Mouse (Mus musculus): ENCODE data around the gene Cdk2. TPM values are rescaled to one million over a fixed set of nuclear protein-coding genes. Genes with fewer than 3 reads are reported as not detected.
"Not testable (repeated sequence)": the region's sequence is repeated elsewhere in the genome, so short reads cannot be mapped to it uniquely, and the experiment has no call there.

The Cdk2 gene
- polyA plus RNA-seq, 1 experiment from 2014 or later = 151 TPM

- no peaks in the 10 kb centered on the region for H3K9me3 ChIP-seq (ENCODE audit: control insufficient read depth, low read length)
- under 1% methylated on average over 29 of the region's 37 CpGs for WGBS
- peaks cover 8% of the 10 kb centered on the region for H3K4me1 ChIP-seq (ENCODE audit: control insufficient read depth, insufficient read depth, low read length)
- H3K36me3 ChIP-seq (ENCODE audit: control insufficient read depth, insufficient read depth, low read length) = no peaks in the 10 kb centered on the region
- no peak overlapping the region for H3K27ac ChIP-seq (replicated peaks; ENCODE audit: low read depth, low read length)
- DNase-seq (ENCODE audit: low spot score) (peak; percentile 70), ATAC-seq (ENCODE audit: insufficient number of reproducible peaks, low FRiP score, low TSS enrichment, low read depth) (no peak)
- peak overlapping the region; percentile 71 for H3K4me2 ChIP-seq (ENCODE audit: low read depth, severe bottlenecking)
- H3K27me3 ChIP-seq (ENCODE audit: control insufficient read depth, insufficient read depth, low read length) = peaks cover 15% of the 10 kb centered on the region
- H3K4me3 ChIP-seq (ENCODE audit: low read depth, low read length) = peak overlapping the region; percentile 54
- peak overlapping the region; percentile 75 for H3K9ac ChIP-seq (ENCODE audit: low read length)
Observed at GRCm38 (mm10) chr10:128743791-128744191, 39.0 kb upstream of the Cdk2 start.

DNA sequence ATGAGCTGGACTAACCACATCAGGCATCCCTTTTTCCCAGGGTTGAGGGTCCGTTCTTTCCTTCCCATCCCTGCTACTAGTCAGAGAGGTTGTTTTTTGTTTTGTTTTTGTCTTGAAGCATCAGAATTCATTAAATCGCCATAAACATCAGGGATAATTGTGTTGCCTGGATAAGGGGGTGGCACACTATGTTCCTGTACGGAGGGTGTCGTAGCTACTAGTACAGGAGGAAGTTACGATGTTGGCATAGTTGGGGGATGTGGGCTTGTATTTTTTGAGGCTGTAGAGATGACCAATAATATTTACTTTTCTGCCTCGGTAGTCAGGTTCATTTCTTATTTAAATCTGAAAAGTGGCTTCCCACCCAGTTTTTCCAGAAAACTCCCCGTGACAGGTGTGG lies 38.4 kb upstream of the Cdk2 start:
- H3K36me3 ChIP-seq (ENCODE audit: control insufficient read depth, insufficient read depth, low read length) = no peaks in the 10 kb centered on the region
- H3K4me3 ChIP-seq (ENCODE audit: low read depth, low read length) = peak overlapping the region; percentile 54
- H3K27ac ChIP-seq (replicated peaks; ENCODE audit: low read depth, low read length) = no peak overlapping the region
- ATAC-seq (ENCODE audit: insufficient number of reproducible peaks, low FRiP score, low TSS enrichment, low read depth) (no peak), DNase-seq (ENCODE audit: low spot score) (no peak)
- no peaks in the 10 kb centered on the region for H3K9me3 ChIP-seq (ENCODE audit: control insufficient read depth, low read length)
- peaks cover 8% of the 10 kb centered on the region for H3K4me1 ChIP-seq (ENCODE audit: control insufficient read depth, insufficient read depth, low read length)
- H3K9ac ChIP-seq (ENCODE audit: low read length) = peak overlapping the region; percentile 75
- 6% methylated on average over 7 of the region's 7 CpGs for whole genome bisulfite sequencing
- peaks cover 15% of the 10 kb centered on the region for H3K27me3 ChIP-seq (ENCODE audit: control insufficient read depth, insufficient read depth, low read length)
- H3K4me2 ChIP-seq (ENCODE audit: low read depth, severe bottlenecking) = peak overlapping the region; percentile 71

GRCm38 (mm10) chr10:128742616-128743015 lies 37.8 kb upstream of the Cdk2 start:
- DNase-seq (ENCODE audit: low spot score) (no peak), ATAC-seq (ENCODE audit: insufficient number of reproducible peaks, low FRiP score, low TSS enrichment, low read depth) (no peak)
- H3K9ac ChIP-seq (ENCODE audit: low read length) = no peak overlapping the region
- peaks cover 8% of the 10 kb centered on the region for H3K4me1 ChIP-seq (ENCODE audit: control insufficient read depth, insufficient read depth, low read length)
- H3K27ac ChIP-seq (replicated peaks; ENCODE audit: low read depth, low read length) = no peak overlapping the region
- no peaks in the 10 kb centered on the region for H3K36me3 ChIP-seq (ENCODE audit: control insufficient read depth, insufficient read depth, low read length)
- H3K4me3 ChIP-seq (ENCODE audit: low read depth, low read length) = no peak overlapping the region
- 31% methylated on average over 4 of the region's 4 CpGs for WGBS
- peaks cover 15% of the 10 kb centered on the region for H3K27me3 ChIP-seq (ENCODE audit: control insufficient read depth, insufficient read depth, low read length)
- peak overlapping the region; percentile 71; the same call in 1 of the 2 replicates for H3K4me2 ChIP-seq (ENCODE audit: low read depth, severe bottlenecking)
- no peaks in the 10 kb centered on the region for H3K9me3 ChIP-seq (ENCODE audit: control insufficient read depth, low read length)

DNA sequence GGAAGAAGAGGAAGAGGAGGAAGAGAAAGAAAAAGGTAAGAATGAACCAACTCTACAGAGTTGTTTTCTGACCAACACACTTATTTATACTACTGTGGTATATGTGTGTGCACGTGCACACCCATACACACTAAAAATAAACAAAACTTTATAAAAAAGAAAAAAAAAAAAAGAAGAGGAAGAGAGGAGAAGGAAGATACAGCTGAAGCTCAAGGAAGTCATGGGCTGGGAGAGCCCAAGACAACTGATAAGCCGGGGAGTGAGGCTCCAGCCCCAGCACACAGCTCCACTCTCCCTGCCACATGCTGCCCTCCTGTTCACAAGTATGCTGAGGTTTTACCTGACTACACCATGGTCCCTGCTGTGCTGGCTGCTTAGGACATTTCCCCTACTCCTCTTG lies 35.5 kb upstream of the Cdk2 start:
- no peaks in the 10 kb centered on the region for H3K36me3 ChIP-seq (ENCODE audit: control insufficient read depth, insufficient read depth, low read length)
- ATAC-seq (ENCODE audit: insufficient number of reproducible peaks, low FRiP score, low TSS enrichment, low read depth) (no peak), DNase-seq (ENCODE audit: low spot score) (no peak)
- no peaks in the 10 kb centered on the region for H3K9me3 ChIP-seq (ENCODE audit: control insufficient read depth, low read length)
- H3K9ac ChIP-seq (ENCODE audit: low read length) = no peak overlapping the region
- peaks cover 15% of the 10 kb centered on the region for H3K27me3 ChIP-seq (ENCODE audit: control insufficient read depth, insufficient read depth, low read length)
- peaks cover 8% of the 10 kb centered on the region for H3K4me1 ChIP-seq (ENCODE audit: control insufficient read depth, insufficient read depth, low read length)
- H3K27ac ChIP-seq (replicated peaks; ENCODE audit: low read depth, low read length) = no peak overlapping the region
- H3K4me3 ChIP-seq (ENCODE audit: low read depth, low read length) = no peak overlapping the region
- WGBS = 79% methylated on average over 2 of the region's 2 CpGs
- H3K4me2 ChIP-seq (ENCODE audit: low read depth, severe bottlenecking) = no peak overlapping the region

DNA sequence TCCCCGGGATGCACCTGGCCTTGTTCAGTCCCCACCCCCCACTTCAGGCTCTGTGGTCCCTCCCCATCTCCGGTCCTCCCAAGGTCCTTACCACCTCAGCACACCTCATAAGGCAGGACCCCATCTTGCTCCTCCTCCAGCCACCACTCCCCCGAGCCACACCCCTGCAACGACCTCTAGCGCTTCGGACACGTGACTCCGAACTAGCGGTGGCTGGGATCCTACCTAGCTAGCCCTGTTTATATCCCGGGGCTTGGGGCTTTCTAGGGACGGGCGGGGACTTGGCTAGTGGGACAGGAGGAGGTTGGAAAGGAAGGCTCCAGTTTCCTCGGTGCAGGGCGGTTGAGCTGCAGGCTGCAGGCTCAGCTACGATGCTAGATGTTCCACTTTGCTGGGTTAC lies 32.6 kb upstream of the Cdk2 start:
- DNase-seq (ENCODE audit: low spot score) (peak; percentile 44), ATAC-seq (ENCODE audit: insufficient number of reproducible peaks, low FRiP score, low TSS enrichment, low read depth) (0 out of 2 replicates have a peak, but pooled peaks have one; percentile 60)
- Histone ChIP-seq H3K9me3 (ENCODE audit: control insufficient read depth, low read length) (no peaks in the 10 kb centered on the region), H3K9ac (ENCODE audit: low read length) (no peak overlapping the region), H3K4me2 (ENCODE audit: low read depth, severe bottlenecking) (peak overlapping the region; percentile 24; the same call in 1 of the 2 replicates), H3K27me3 (ENCODE audit: control insufficient read depth, insufficient read depth, low read length) (peaks cover 4% of the 10 kb centered on the region), H3K27ac (replicated peaks; ENCODE audit: low read depth, low read length) (no peak overlapping the region), H3K36me3 (ENCODE audit: control insufficient read depth, insufficient read depth, low read length) (no peaks in the 10 kb centered on the region), H3K4me1 (ENCODE audit: control insufficient read depth, insufficient read depth, low read length) (no peaks in the 10 kb centered on the region), H3K4me3 (ENCODE audit: low read depth, low read length) (no peak overlapping the region)
- WGBS = 3% methylated on average over 15 of the region's 15 CpGs

- Histone ChIP-seq H3K4me3 (ENCODE audit: low read depth, low read length) (no peak overlapping the region), H3K27ac (replicated peaks; ENCODE audit: low read depth, low read length) (no peak overlapping the region), H3K9me3 (ENCODE audit: control insufficient read depth, low read length) (no peaks in the 10 kb centered on the region), H3K9ac (ENCODE audit: low read length) (no peak overlapping the region), H3K4me2 (ENCODE audit: low read depth, severe bottlenecking) (no peak overlapping the region), H3K27me3 (ENCODE audit: control insufficient read depth, insufficient read depth, low read length) (no peaks in the 10 kb centered on the region), H3K36me3 (ENCODE audit: control insufficient read depth, insufficient read depth, low read length) (no peaks in the 10 kb centered on the region), H3K4me1 (ENCODE audit: control insufficient read depth, insufficient read depth, low read length) (no peaks in the 10 kb centered on the region)
- DNase-seq (ENCODE audit: low spot score) (no peak), ATAC-seq (ENCODE audit: insufficient number of reproducible peaks, low FRiP score, low TSS enrichment, low read depth) (no peak)
Observed at GRCm38 (mm10) chr10:128731992-128732391, 27.2 kb upstream of the Cdk2 start.

DNA sequence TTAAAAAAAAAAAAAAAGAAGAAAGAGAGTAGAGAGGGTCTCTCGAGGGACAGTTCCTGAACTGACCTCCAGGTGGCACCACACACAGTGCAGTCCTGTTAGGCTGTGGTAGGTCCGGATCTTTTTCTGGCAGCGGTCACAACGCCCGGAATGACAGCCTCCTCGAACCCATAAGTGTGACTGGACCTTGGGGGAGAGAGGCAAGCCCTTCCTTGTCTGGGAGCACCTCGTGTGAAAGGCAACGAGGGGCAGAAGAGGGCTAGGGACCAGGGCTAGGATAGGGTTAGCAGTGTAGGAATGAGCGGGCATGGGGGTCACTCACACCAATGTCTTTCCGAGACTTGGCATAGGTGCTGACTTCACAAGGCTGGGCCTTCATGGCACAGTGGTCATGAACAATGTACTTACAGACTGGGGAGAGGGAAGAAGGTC lies 26.2 kb upstream of the Cdk2 start:
- no peaks in the 10 kb centered on the region for H3K9me3 ChIP-seq (ENCODE audit: control insufficient read depth, low read length)
- no peak overlapping the region for H3K4me3 ChIP-seq (ENCODE audit: low read depth, low read length)
- no peaks in the 10 kb centered on the region for H3K36me3 ChIP-seq (ENCODE audit: control insufficient read depth, insufficient read depth, low read length)
- no peak overlapping the region for H3K4me2 ChIP-seq (ENCODE audit: low read depth, severe bottlenecking)
- no peaks in the 10 kb centered on the region for H3K4me1 ChIP-seq (ENCODE audit: control insufficient read depth, insufficient read depth, low read length)
- ATAC-seq (ENCODE audit: insufficient number of reproducible peaks, low FRiP score, low TSS enrichment, low read depth) (peak; percentile 31; the same call in 1 of the 2 replicates), DNase-seq (ENCODE audit: low spot score) (peak; percentile 85)
- H3K9ac ChIP-seq (ENCODE audit: low read length) = no peak overlapping the region
- 24% methylated on average over 10 of the region's 10 CpGs for WGBS
- no peak overlapping the region for H3K27ac ChIP-seq (replicated peaks; ENCODE audit: low read depth, low read length)
- H3K27me3 ChIP-seq (ENCODE audit: control insufficient read depth, insufficient read depth, low read length) = no peaks in the 10 kb centered on the region

DNA sequence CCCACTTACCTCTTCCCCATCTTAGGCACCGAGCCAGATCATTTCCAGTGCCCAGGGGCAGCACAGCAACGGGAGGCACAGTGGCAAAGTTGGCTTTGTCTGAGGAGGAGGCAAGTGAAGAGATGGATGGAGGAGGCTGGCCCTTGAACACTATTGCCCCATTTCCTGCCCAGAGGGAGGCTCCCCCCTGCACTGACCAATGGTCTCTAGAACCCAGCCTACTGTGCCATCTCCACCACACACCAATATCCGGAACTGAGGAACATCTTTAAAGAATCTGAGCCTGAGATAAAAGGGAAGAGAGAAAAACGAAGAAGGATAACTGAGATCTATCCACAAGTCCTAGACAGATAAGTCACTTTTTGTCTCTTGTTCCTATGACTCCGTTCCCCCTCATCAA lies 23.2 kb upstream of the Cdk2 start:
- Histone ChIP-seq H3K4me1 (ENCODE audit: control insufficient read depth, insufficient read depth, low read length) (no peaks in the 10 kb centered on the region), H3K36me3 (ENCODE audit: control insufficient read depth, insufficient read depth, low read length) (no peaks in the 10 kb centered on the region), H3K27me3 (ENCODE audit: control insufficient read depth, insufficient read depth, low read length) (no peaks in the 10 kb centered on the region), H3K4me2 (ENCODE audit: low read depth, severe bottlenecking) (no peak overlapping the region), H3K9ac (ENCODE audit: low read length) (no peak overlapping the region), H3K27ac (replicated peaks; ENCODE audit: low read depth, low read length) (no peak overlapping the region), H3K4me3 (ENCODE audit: low read depth, low read length) (no peak overlapping the region), H3K9me3 (ENCODE audit: control insufficient read depth, low read length) (no peaks in the 10 kb centered on the region)
- 90% methylated on average over 5 of the region's 5 CpGs for WGBS
- ATAC-seq (ENCODE audit: insufficient number of reproducible peaks, low FRiP score, low TSS enrichment, low read depth) (no peak), DNase-seq (ENCODE audit: low spot score) (no peak)

GRCm38 (mm10) chr10:128725466-128725865 lies 20.6 kb upstream of the Cdk2 start:
- H3K4me1 ChIP-seq (ENCODE audit: control insufficient read depth, insufficient read depth, low read length); H3K27me3 ChIP-seq (ENCODE audit: control insufficient read depth, insufficient read depth, low read length); H3K27ac ChIP-seq (replicated peaks; ENCODE audit: low read depth, low read length); H3K9me3 ChIP-seq (ENCODE audit: control insufficient read depth, low read length); DNase-seq (ENCODE audit: low spot score); H3K9ac ChIP-seq (ENCODE audit: low read length); H3K4me2 ChIP-seq (ENCODE audit: low read depth, severe bottlenecking); H3K4me3 ChIP-seq (ENCODE audit: low read depth, low read length); ATAC-seq (ENCODE audit: insufficient number of reproducible peaks, low FRiP score, low TSS enrichment, low read depth); H3K36me3 ChIP-seq (ENCODE audit: control insufficient read depth, insufficient read depth, low read length): not testable (repeated sequence)
- 80% methylated on average over 3 of the region's 4 CpGs for WGBS
